Mouse (Mus musculus): ENCODE measurements around the gene Skint11.
"Not testable (repeated sequence)": the region's sequence is repeated elsewhere in the genome, so short reads cannot be mapped to it uniquely, and the experiment has no call there.

The Skint11 gene

DNA sequence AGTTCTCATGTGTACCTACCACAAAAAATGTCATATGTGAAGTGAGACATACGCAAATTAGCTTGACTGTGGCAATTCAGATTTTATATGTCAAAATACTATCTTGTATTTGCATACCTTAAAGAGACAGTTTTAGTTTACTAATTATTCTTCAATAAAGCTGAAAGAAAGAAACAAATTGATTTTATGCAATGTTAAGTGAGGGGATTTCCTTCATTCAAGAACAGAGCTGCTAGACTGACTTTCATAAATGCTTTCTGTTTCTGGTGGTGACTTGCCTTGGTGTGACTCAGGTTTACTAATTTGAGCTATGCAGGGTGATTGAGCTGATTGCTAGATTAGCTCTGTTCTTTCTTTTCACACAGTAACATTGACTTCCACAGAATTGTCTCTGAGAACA is at the start of gene Skint11:
Gene Skint11 (plus strand): TSS at position 301 of the 400 bp plus-strand sequence.
- no peak for DNase-seq (ENCODE audit: low spot score in 2 of 2)

DNA sequence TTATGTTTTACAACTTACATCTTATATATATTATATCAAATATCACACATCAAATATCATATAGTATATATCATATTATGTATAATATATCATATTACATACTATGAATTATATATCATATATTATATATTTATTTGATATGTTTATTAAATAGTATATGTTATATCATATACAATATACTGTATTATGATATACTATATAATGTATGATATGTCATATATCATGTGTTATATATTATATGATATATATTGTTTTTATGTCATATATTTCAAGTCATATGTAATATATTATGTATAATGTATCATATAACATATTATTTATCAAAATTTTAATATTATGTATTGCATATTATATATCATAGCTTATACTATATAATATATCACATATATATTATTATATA is 2.0 kb upstream of the Skint11 start:
- DNase-seq (ENCODE audit: low spot score in 2 of 2), result no peak

DNA sequence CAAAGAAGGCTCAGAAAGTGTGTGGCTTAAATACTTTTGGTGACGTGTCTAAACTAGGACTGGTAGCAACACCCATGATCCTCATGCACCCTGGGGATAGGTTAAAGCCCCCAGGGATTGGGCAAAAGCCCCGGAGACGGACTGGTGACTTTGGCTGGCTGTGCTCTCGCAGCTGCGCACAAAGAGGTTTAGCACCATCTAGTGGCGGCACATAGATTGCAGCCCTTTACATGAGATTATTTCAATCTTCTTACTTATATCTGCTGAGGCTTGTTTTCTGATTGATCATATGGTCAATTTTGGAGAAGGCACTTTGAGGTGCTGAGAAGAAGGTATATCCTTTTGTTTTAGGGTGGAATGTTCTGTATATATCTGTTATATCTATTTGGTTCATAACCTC is 9.7 kb downstream of the Skint11 start:
- DNase-seq (ENCODE audit: low spot score in 2 of 2), result not testable (repeated sequence)

DNA sequence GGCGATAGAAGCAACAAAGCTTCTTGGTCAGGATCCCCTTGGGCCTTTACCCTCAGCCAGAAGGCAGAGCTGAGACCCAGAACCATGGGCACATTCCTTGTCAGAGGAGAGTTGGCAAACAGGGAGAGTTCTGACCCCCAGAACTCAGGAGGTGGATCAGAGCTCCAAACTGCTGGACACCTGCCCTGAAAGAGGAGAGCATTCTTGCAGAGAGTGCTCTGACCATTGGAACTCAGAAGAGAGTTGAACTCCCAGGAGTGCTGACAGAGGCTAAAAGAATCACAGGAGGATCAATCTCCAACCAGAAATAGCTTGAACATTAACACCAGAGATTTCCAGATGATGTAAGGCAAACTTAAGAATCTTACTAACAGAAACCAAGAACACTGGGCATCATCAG is 93.7 kb downstream of the Skint11 start:
- not testable (repeated sequence) for DNase-seq (ENCODE audit: low spot score in 2 of 2)
